Mouse (Mus musculus): ENCODE measurements around the gene Ndufs8.
"Not testable (repeated sequence)": the region's sequence is repeated elsewhere in the genome, so short reads cannot be mapped to it uniquely, and the experiment has no call there.

Gene Ndufs8

GRCm38 (mm10) chr19:3912337-3913204, at the start of gene Ndufs8:
TSS of gene Ndufs8 (minus strand) at chr19:3912774.
- DNase-seq (ENCODE audit: low read depth, low spot score), result peak; percentile 96

GRCm38 (mm10) chr19:3961805-3962204, 49.2 kb upstream of the Ndufs8 start:
- not testable (repeated sequence) for DNase-seq (ENCODE audit: low read depth, low spot score)

DNA sequence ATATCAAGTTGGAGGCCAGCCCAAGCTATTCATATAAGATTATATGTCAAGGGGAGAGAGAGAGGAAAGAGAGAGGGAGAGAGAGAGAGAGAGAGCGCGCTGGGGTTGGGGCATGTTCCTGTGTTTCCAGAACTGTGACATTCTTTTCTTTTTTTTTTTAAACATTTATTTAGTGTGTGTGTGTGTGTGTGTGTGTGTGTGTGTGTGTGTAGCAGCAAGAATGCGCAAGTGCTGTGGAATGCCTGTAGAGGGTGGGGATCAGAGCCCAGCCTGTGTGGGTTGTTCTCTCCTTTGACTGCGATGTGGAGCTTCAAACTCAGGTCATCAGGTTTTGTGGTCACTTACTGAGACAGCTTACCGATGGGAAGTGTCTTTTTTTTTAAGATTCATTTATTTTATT, 47.6 kb upstream of the Ndufs8 start:
- no peak for DNase-seq (ENCODE audit: low read depth, low spot score)

DNA sequence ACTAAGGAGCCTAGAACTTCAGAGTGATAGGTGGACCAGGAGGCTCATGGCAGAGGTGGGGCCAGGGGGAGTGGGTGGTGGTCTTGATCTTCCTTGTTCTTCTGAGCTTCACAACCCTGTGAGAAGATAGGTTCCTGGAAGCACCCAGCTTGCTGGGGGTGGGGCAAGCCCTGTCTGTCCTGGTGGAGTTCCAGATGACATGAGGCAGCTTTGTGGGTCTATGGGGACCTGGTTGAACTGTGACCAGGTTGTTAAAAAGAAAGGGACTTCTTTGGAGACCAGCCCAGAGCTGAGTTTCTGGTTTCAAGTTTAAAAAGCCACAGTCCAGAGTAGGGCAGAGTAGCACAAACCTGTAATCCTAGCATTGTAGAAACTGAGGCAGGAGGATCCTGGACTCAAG, 46.5 kb upstream of the Ndufs8 start:
- no peak for DNase-seq (ENCODE audit: low read depth, low spot score)

DNA sequence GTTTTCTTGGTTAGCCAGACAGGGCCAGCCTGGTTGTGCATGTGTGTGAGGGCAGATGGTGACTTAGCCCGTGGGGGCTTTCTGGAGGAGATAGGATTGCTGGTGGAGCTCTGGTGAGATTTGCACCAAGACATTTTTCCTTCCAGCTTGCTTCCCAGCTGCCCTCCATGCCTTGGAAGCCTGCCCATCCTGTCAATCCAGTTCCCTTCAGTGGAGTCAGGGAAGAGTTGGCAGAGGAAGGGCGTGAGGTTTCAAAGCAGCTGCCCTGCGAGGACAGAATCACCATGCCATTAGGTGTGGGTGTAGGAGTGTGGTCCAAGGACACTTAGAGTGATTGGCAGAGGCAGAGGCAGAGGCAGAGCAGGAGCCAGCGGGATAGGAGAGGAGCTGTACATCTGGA, 45.9 kb upstream of the Ndufs8 start, which contains the start of gene Aldh3b3:
Gene Aldh3b3 (plus strand): TSS at position 176 of the 400 bp plus-strand sequence.
- no peak for DNase-seq (ENCODE audit: low read depth, low spot score)

DNA sequence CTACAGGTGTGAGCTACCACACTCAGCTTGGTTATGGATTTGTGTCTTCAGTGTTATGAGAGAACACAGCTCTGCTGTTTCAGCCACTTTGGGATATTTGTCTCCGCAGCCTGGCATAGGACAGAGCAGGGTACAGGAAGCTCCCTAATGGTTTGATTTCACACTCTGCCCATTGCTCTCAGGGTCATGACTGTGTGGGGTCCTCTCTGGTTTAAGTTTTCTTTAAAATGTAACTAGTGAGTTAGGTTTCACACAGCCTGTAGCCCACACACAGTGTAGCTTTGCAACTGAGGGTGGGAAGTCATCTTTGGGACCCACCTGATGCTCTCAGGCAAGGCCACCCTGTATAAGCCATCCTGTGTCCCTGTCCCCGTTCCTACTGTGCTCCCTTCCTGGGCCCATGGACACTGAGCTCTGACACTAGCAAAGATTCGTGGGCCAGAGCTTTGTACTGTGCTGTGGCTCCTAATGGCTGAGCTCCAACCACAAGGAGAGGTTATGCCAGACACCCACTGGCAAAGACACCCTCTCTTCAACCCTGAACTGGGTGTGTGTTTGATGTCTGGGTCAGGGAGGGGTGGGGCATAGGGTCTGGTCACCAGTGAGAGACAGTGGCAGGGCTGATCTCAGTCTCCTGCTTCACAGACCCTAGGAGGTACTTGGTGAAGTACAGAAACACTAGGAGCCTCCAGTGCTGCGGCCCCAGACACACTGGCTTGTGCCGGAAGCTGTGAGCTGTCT, 44.9 kb upstream of the Ndufs8 start:
- DNase-seq (ENCODE audit: low read depth, low spot score), result not testable (repeated sequence)

DNA sequence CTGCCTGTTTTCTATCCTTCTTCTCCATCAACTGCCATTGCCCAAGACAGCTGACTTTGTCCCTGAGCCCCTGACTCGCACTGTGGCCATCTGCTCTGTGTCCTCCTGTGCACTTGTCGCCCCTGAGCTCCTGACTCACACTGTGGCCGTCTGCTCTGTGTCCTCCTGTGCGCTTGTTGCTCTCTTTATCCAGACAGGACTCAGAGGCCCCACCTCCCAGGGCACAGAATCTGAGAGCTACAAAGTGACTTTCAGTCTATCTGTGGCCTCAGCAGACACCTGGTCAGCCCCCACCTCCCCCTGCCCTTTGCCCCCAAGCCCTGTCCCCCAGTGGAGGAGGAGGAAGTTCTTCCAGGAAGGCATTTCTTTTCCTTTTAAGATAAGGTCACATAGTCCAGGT, 43.2 kb upstream of the Ndufs8 start:
- no peak for DNase-seq (ENCODE audit: low read depth, low spot score)

- no peak for DNase-seq (ENCODE audit: low read depth, low spot score)
These were observed 42.5 kb upstream of the Ndufs8 start for GRCm38 (mm10) chr19:3955033-3955432.

GRCm38 (mm10) chr19:3952099-3952498, 39.5 kb upstream of the Ndufs8 start:
- no peak for DNase-seq (ENCODE audit: low read depth, low spot score)

DNA sequence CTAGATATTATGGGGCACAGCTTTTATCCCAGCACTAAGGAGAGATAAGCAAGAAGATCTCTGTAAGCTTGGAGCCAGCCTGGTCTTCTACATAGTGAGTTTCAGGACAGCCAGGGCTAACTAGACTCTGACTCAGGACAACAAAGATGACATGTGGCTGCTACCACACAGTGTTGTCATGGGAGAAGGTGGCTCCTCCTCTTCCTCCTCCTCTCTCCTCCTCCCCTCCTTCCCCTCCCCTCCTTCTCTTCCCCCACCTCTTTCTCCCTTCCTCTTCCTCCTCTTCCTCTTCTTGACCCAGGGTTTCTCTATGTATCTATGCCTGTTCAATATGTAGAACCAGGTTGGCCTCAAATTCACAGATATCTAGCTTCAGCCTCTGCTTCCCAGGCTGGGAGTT, 38.9 kb upstream of the Ndufs8 start:
- DNase-seq (ENCODE audit: low read depth, low spot score), result no peak

GRCm38 (mm10) chr19:3950331-3950730, 37.8 kb upstream of the Ndufs8 start:
- DNase-seq (ENCODE audit: low read depth, low spot score), result no peak

DNA sequence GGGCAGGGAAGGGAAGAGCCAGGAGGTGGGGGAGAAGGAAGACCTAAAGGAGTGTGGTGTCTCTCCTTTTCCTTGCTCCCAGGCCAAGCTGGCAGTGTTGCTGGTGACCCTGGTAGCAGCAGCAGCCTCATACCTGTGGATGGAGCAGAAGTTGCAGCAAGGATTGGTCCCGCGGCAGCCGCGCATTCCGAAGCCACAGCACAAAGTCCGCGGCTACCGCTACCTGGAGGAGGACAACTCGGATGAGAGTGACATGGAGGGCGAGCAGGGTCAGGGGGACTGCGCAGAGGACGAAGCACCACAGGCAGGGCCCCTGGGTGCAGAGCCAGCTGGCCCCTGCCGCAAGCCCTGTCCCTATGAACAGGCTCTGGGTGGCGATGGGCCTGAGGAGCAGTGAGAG, 36.0 kb upstream of the Ndufs8 start:
- DNase-seq (ENCODE audit: low read depth, low spot score), result no peak

DNA sequence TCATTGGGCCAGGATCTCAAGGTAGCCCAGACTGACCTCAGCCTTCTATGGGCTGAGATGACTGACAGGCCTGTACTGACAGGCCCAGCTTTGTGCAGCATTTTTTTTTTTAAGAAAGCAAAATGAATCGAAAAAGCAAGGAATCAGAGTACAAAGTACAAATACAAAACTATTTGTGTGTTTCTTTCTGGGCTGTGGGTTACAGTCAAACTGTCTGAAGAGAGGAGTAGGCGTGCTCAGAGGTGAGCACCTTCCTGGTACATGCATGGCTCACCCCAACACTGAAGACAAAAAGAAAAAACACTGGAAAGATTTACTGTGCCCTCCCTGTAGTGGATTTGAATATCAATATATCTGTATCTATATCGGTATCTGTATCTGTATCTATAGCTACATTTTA, 35.2 kb upstream of the Ndufs8 start:
- no peak for DNase-seq (ENCODE audit: low read depth, low spot score)

DNA sequence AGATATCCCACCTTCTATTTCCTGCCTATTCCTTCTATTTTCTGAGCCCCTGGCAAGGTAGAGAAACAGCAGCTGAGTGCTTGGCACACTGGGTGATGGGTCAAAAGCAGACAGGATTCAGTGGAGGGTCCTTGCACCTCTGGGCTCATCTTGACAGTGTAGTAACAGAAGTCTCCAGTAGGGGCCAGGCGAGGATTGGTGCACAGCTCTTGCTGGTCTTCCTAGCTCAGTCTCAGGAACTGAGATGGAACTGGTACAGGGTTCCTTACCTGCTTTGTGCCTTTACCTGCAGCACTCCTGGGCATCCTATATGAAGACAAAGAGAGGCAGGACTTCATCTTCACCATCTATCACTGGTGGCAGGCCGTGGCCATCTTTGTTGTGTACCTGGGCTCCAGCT, 34.1 kb upstream of the Ndufs8 start:
- DNase-seq (ENCODE audit: low read depth, low spot score), result peak; percentile 81

DNA sequence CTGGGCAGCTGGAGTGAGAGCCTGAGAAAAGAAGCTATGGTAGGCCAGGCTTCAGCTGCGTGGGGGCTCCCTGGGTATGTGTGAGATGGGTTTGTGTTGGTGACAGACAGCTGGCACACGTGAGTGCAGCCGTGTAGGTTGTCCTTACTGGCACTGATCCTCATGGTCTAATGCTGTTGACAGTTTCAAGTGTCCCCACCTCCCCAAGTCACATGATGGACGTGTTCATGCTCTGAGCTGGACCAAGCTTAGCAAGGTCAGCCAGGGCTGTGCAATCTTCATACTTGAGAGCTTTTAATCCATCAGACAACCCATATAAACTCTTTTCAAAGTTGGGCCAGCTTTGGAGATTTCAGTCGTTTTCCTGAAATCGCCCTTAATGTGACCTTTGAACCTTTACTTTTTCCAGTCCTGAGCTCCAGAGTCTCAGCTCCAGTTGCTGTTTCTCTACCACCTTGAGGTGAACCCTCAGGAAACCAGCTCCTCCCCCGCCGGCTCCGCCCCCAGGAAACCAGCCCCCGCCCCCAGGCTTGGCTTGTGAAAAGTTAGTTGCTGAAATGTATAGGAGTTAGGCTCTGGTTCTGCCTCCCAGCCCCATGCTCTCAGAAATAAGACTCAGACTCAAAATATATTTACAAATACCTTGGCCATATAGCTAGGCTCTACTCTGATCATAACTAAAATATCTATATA, 33.4 kb upstream of the Ndufs8 start:
- peak; percentile 75 for DNase-seq (ENCODE audit: low read depth, low spot score)

GRCm38 (mm10) chr19:3942986-3943735, 30.6 kb upstream of the Ndufs8 start:
- peak; percentile 80 for DNase-seq (ENCODE audit: low read depth, low spot score)

- no peak for DNase-seq (ENCODE audit: low read depth, low spot score)
These were observed 29.7 kb upstream of the Ndufs8 start for GRCm38 (mm10) chr19:3942315-3942714.

- DNase-seq (ENCODE audit: low read depth, low spot score), result peak; percentile 66
These were observed 23.6 kb upstream of the Ndufs8 start for GRCm38 (mm10) chr19:3935896-3936850.

- DNase-seq (ENCODE audit: low read depth, low spot score), result peak; percentile 77
These were observed 22.7 kb upstream of the Ndufs8 start, which contains the start of gene Unc93b1 for GRCm38 (mm10) chr19:3935032-3935895. TSS of gene Unc93b1 (plus strand) at chr19:3935186.
